Mouse (Mus musculus) erythroblast, embryonic 14.5 days (primary cell): ENCODE measurements around the gene Pde4d.

Experiments used
- GATA1 ChIP-seq: IDR thresholded peaks from 2 replicates; pipeline ENCODE4 v1.6.1; 2012; ENCODE audit warnings: low read length, inconsistent platforms, mixed read lengths
- TAL1 ChIP-seq: IDR thresholded peaks from 3 replicates; pipeline ENCODE4 v1.6.1; 2012; ENCODE audit warnings: low read length, inconsistent platforms, mixed read lengths

DNA sequence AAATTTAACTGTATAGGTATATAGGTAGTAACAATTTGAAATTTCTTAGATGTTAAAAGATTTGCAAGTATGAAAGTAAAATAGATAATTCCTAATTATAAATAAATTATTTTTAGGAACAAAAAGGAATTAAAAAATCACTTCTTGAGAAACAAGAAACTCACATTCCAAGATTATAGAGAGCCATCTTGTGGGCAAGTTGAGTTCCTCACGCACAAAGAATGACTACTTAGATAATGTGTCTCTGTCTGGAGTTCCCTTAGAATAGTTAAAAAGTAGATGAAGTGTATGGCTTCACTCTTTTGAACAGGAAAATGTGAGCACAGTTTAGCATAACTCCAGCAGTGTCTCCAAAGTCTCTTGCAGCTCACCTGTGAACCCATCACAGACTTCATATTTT lies 1155.4 kb downstream of the Pde4d start:
- TF ChIP-seq GATA1, result no peak
- TF ChIP-seq TAL1, result no peak
